In genomic region chr6:121560393-121560793, GRCm38 (mm10) we compare ENCODE assay signal across 21 mouse cellular contexts.
DNase-seq lines count a peak whose midpoint lies in the region; ATAC-seq and TF ChIP-seq lines count a peak whose summit lies in the region.
"Had no signal": no experiment of that assay in that cellular context is flagged by ENCODE, and none has a peak within 500 bp of the region (broad histone marks: within the 10 kb centered on the region; RNA-seq: fewer than 3 reads in every experiment).

No protein-coding gene starts in this region.

- no peaks in the 10 kb centered on the region for H3K4me1 ChIP-seq in midbrain, postnatal 0 days (ENCODE audit: insufficient read depth, low read length)
- no peaks in the 10 kb centered on the region for H3K4me1 ChIP-seq in midbrain, embryonic 16.5 days (ENCODE audit: control insufficient read depth, insufficient read depth, low read length)
- no peaks in the 10 kb centered on the region for H3K4me1 ChIP-seq in forebrain, embryonic 11.5 days (replicated peaks; ENCODE audit: control insufficient read depth, insufficient read depth, low read length)
- H3K4me1 ChIP-seq: embryonic facial prominence, embryonic 15.5 days; heart, embryonic 15.5 days; hindbrain, embryonic 15.5 days; limb, embryonic 13.5 days; liver, embryonic 13.5 days; lung, embryonic 15.5 days; stomach, embryonic 15.5 days had no signal

- no peak overlapping the region for H3K27ac ChIP-seq in midbrain, postnatal 0 days (ENCODE audit: low read depth, low read length)
- H3K27ac ChIP-seq in midbrain, embryonic 16.5 days (ENCODE audit: low read length) = no peak overlapping the region
- no peak overlapping the region for H3K27ac ChIP-seq in forebrain, embryonic 11.5 days (ENCODE audit: low read depth, low read length)
- H3K27ac ChIP-seq: embryonic facial prominence, embryonic 15.5 days; heart, embryonic 15.5 days; hindbrain, embryonic 15.5 days; kidney, postnatal 0 days; limb, embryonic 13.5 days; liver, embryonic 13.5 days; lung, embryonic 15.5 days; stomach, embryonic 15.5 days had no signal

- TF ChIP-seq CTCF in midbrain, postnatal 0 days (IDR thresholded peaks at IDR 0.05) = no peak

- no peak overlapping the region for H3K9ac ChIP-seq in midbrain, postnatal 0 days (replicated peaks; ENCODE audit: low read length, poor library complexity, severe bottlenecking)
- H3K9ac ChIP-seq in midbrain, embryonic 16.5 days (ENCODE audit: low read depth, low read length) = no peak overlapping the region
- H3K9ac ChIP-seq in forebrain, embryonic 11.5 days (ENCODE audit: low read length) = no peak overlapping the region
- H3K9ac ChIP-seq: embryonic facial prominence, embryonic 15.5 days; forebrain, postnatal 0 days; heart, embryonic 15.5 days; hindbrain, embryonic 15.5 days; limb, embryonic 13.5 days; liver, embryonic 13.5 days; lung, embryonic 15.5 days; stomach, embryonic 15.5 days had no signal

- 27% methylated on average over 1 of the region's 1 CpGs for WGBS in midbrain, postnatal 0 days
- WGBS in midbrain, embryonic 16.5 days = 9% methylated on average over 1 of the region's 1 CpGs
- WGBS in forebrain, embryonic 11.5 days = 30% methylated on average over 1 of the region's 1 CpGs

- ATAC-seq in midbrain, postnatal 0 days (ENCODE audit: low FRiP score) = no peak
- ATAC-seq in midbrain, embryonic 16.5 days = no peak
- ATAC-seq in forebrain, embryonic 11.5 days (replicated peaks; ENCODE audit: low FRiP score) = no peak

- no peak overlapping the region for H3K4me3 ChIP-seq in midbrain, postnatal 0 days (ENCODE audit: low read depth, low read length)
- no peak overlapping the region for H3K4me3 ChIP-seq in midbrain, embryonic 16.5 days (ENCODE audit: low read depth, low read length)
- H3K4me3 ChIP-seq in forebrain, embryonic 11.5 days (ENCODE audit: low read depth, low read length) = no peak overlapping the region
- H3K4me3 ChIP-seq: embryonic facial prominence, embryonic 15.5 days; heart, embryonic 15.5 days; hindbrain, embryonic 15.5 days; limb, embryonic 13.5 days; liver, embryonic 13.5 days; lung, embryonic 15.5 days; stomach, embryonic 15.5 days had no signal

- H3K27me3 ChIP-seq in midbrain, postnatal 0 days (ENCODE audit: insufficient read depth, low read length) = no peaks in the 10 kb centered on the region
- no peaks in the 10 kb centered on the region for H3K27me3 ChIP-seq in midbrain, embryonic 16.5 days (ENCODE audit: control insufficient read depth, insufficient read depth, low read depth, low read length)
- H3K27me3 ChIP-seq in forebrain, embryonic 11.5 days (ENCODE audit: control insufficient read depth, insufficient read depth, low read length) = no peaks in the 10 kb centered on the region
- H3K27me3 ChIP-seq: embryonic facial prominence, embryonic 15.5 days; heart, embryonic 15.5 days; hindbrain, embryonic 15.5 days; limb, embryonic 13.5 days; liver, embryonic 13.5 days; lung, embryonic 15.5 days; stomach, embryonic 15.5 days had no signal

- H3K4me2 ChIP-seq in midbrain, postnatal 0 days (ENCODE audit: low read depth, low read length, poor library complexity, severe bottlenecking) = no peak overlapping the region
- H3K4me2 ChIP-seq in midbrain, embryonic 16.5 days (ENCODE audit: low read length) = no peak overlapping the region
- H3K4me2 ChIP-seq in forebrain, embryonic 11.5 days (ENCODE audit: low read depth, low read length, severe bottlenecking) = no peak overlapping the region
- H3K4me2 ChIP-seq: embryonic facial prominence, embryonic 15.5 days; heart, embryonic 15.5 days; hindbrain, embryonic 15.5 days; limb, embryonic 13.5 days; liver, embryonic 13.5 days; lung, embryonic 15.5 days; stomach, embryonic 15.5 days had no signal

- H3K36me3 ChIP-seq in midbrain, postnatal 0 days (ENCODE audit: insufficient read depth, low read length) = no peaks in the 10 kb centered on the region
- no peaks in the 10 kb centered on the region for H3K36me3 ChIP-seq in midbrain, embryonic 16.5 days (ENCODE audit: control insufficient read depth, insufficient read depth, low read length)
- no peaks in the 10 kb centered on the region for H3K36me3 ChIP-seq in forebrain, embryonic 11.5 days (ENCODE audit: control insufficient read depth, insufficient read depth, low read length)
- H3K36me3 ChIP-seq: embryonic facial prominence, embryonic 15.5 days; G1E; heart, embryonic 15.5 days; hindbrain, embryonic 15.5 days; limb, embryonic 13.5 days; liver, embryonic 13.5 days; lung, embryonic 15.5 days; stomach, embryonic 15.5 days had no signal

- no peaks in the 10 kb centered on the region for H3K9me3 ChIP-seq in midbrain, postnatal 0 days (ENCODE audit: low read length)
- no peaks in the 10 kb centered on the region for H3K9me3 ChIP-seq in midbrain, embryonic 16.5 days (replicated peaks; ENCODE audit: control insufficient read depth, low read length, poor library complexity, severe bottlenecking)
- no peaks in the 10 kb centered on the region for H3K9me3 ChIP-seq in forebrain, embryonic 11.5 days (ENCODE audit: control insufficient read depth, low read length)
- H3K9me3 ChIP-seq: embryonic facial prominence, embryonic 15.5 days; G1E; heart, embryonic 15.5 days; hindbrain, embryonic 15.5 days; limb, embryonic 13.5 days; liver, embryonic 13.5 days; lung, embryonic 15.5 days; stomach, embryonic 15.5 days had no signal

- peak; percentile 10 for DNase-seq in adrenal gland, postnatal 14 days
- no peak for DNase-seq in adrenal gland, adult 8-10 months
- DNase-seq in embryo, embryonic 9.5 days (ENCODE audit: extremely low spot score) = peak; percentile 4
- no peak for DNase-seq in embryo, embryonic 10 days (ENCODE audit: low spot score)
- peak; percentile 19 for DNase-seq in midbrain, postnatal 0 days (ENCODE audit: low spot score)
- no peak for DNase-seq in forebrain, embryonic 11.5 days (ENCODE audit: low spot score)
- DNase-seq in yolk sac, embryonic 10.5 days (ENCODE audit: low spot score) = no peak
- DNase-seq: gastrocnemius, postnatal 36 days; kidney, adult 11 months; liver, embryonic 13.5 days; thymus, adult 18-20 months had no signal

Comparison
In these comparisons a context has a peak if more than half of its experiments do, and no peak if none do; other contexts are left out.
1. DNase-seq: peak in adrenal gland, postnatal 14 days (single experiment), embryo, embryonic 9.5 days (single experiment) and midbrain, postnatal 0 days (single experiment); none in adrenal gland, adult 8-10 months (single experiment), embryo, embryonic 10 days (single experiment), forebrain, embryonic 11.5 days (single experiment) and yolk sac, embryonic 10.5 days (single experiment).